Mouse (Mus musculus) embryonic facial prominence, embryonic 14.5 days (tissue): ENCODE measurements around the gene Med9. TPM values are rescaled to one million over a fixed set of nuclear protein-coding genes. Genes with fewer than 3 reads are reported as not detected.
"Not testable (repeated sequence)": the region's sequence is repeated elsewhere in the genome, so short reads cannot be mapped to it uniquely, and the experiment has no call there.

Source experiments
- ATAC-seq: fragments of 200-750 bp; cut with Nextera tagmentation; 2 replicates; pipeline ENCODE4 v1.8.0; 2017; ENCODE audit warnings: low read depth, moderate number of reproducible peaks, moderate TSS enrichment
- DNase-seq: peaks from one replicate; pipeline ENCODE4 v3.0.0-alpha.2; 2015; ENCODE audit warnings: low spot score
- H3K27ac ChIP-seq: fragments of 300-500 bp; sonication (generic); replicated peaks from 2 replicates; pipeline ENCODE4 v1.5.1; 2014; ENCODE audit warnings: low read depth, mild to moderate bottlenecking, low read length, moderate library complexity
- H3K27me3 ChIP-seq: fragments of 300-500 bp; sonication (generic); replicated peaks from 2 replicates; pipeline ENCODE4 v1.6.1; 2014; ENCODE audit warnings: low read length; ENCODE audit not compliant: control insufficient read depth, insufficient read depth
- H3K36me3 ChIP-seq: fragments of 300-500 bp; sonication (generic); 2 replicates; pipeline ENCODE4 v1.6.1; 2014; ENCODE audit warnings: low read length, mixed read lengths; ENCODE audit not compliant: control insufficient read depth, insufficient read depth
- H3K4me1 ChIP-seq: fragments of 300-500 bp; sonication (generic); 2 replicates; pipeline ENCODE4 v1.6.1; 2014; ENCODE audit warnings: antibody characterized with exemption, low read length; ENCODE audit not compliant: control insufficient read depth, insufficient read depth
- H3K4me2 ChIP-seq: fragments of 300-500 bp; sonication (generic); 2 replicates; pipeline ENCODE4 v1.6.1; 2014; ENCODE audit warnings: low read depth, mild to moderate bottlenecking, low read length, moderate library complexity, mixed read lengths
- H3K4me3 ChIP-seq: fragments of 300-500 bp; sonication (generic); 2 replicates; pipeline ENCODE4 v1.5.1; 2014; ENCODE audit warnings: low read depth, mild to moderate bottlenecking, low read length
- H3K9ac ChIP-seq: fragments of 300-500 bp; sonication (generic); 2 replicates; pipeline ENCODE4 v1.6.1; 2014; ENCODE audit warnings: low read depth, mild to moderate bottlenecking, low read length, moderate library complexity, mixed read lengths
- H3K9me3 ChIP-seq: fragments of 300-500 bp; sonication (generic); 2 replicates; pipeline ENCODE4 v1.6.1; 2016; ENCODE audit warnings: low read length; ENCODE audit not compliant: control insufficient read depth
- WGBS: fragments of 180-500 bp; shearing (Covaris S2); extraction: QIAGEN DNeasy Blood & Tissue Kit; methylation state at CpG from one replicate; pipeline ENCODE4 v1.1.7; 2014; 5-methylcytosine and 5-hydroxymethylcytosine counted together
- polyA plus RNA-seq: library from polyadenylated mRNA; unstranded; fragments of >200 nt; fragmentation: Nextera tagmentation; extraction: Ambion mirVana; gene quantifications from 2 replicates; pipeline ENCODE4 v1.2.1, GENCODE M21; 2014

Med9 gene
- polyA plus RNA-seq, 1 experiment from 2014 or later, result 33.3 TPM

DNA sequence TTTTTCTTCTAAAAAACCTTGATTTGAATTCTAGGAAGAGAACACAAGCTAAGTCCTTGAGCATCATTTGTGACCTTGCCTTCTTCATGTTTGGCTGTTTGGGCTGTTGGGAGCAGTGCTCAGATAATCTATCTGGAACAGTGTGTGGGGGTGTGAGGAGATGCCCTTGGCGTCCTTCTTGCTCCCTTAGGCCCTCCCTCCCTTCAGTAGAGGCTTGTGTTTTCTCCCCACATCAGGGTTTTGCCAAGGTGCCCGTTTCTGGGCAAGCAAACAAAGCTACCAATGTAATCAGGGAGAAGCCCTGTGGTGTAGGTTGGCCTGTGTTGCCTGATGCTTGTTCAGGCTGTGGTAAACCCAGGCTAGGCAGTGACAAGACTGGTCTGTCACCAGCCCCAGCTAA lies 10.4 kb upstream of the Med9 start:
- no peaks in the 10 kb centered on the region for H3K36me3 ChIP-seq
- H3K9me3 ChIP-seq, result no peaks in the 10 kb centered on the region
- H3K27ac ChIP-seq, result no peak overlapping the region
- 33% methylated on average over 2 of the region's 2 CpGs for WGBS
- no peak overlapping the region for H3K4me2 ChIP-seq
- DNase-seq, result no peak
- no peak for ATAC-seq
- H3K4me3 ChIP-seq, result no peak overlapping the region
- no peaks in the 10 kb centered on the region for H3K4me1 ChIP-seq
- H3K27me3 ChIP-seq, result no peaks in the 10 kb centered on the region
- no peak overlapping the region for H3K9ac ChIP-seq

DNA sequence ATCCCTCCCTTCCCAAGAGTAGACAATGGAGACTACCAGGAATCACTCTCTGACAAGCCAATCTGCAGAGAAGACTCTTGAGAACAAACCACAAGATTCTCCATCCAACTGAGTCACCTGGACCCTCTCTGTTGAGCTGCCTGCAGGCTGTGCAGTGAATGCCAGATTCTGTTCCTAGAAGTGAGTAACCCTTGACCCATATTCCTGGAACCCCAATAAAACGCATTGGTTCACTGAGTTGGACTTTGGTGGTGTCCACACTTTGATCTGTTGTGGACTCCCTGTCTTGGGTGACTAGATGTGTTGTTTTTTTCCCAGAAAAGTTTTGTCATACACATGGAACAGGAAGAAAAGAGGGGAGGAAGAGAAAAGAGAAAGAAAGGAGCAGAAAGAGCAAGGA lies 8.2 kb upstream of the Med9 start:
- Histone ChIP-seq H3K27ac (no peak overlapping the region), H3K36me3 (no peaks in the 10 kb centered on the region), H3K9me3 (no peaks in the 10 kb centered on the region), H3K4me3 (no peak overlapping the region), H3K27me3 (no peaks in the 10 kb centered on the region), H3K4me1 (no peaks in the 10 kb centered on the region), H3K9ac (no peak overlapping the region), H3K4me2 (no peak overlapping the region)
- 81% methylated on average over 1 of the region's 1 CpGs for WGBS
- DNase-seq (no peak), ATAC-seq (no peak)

DNA sequence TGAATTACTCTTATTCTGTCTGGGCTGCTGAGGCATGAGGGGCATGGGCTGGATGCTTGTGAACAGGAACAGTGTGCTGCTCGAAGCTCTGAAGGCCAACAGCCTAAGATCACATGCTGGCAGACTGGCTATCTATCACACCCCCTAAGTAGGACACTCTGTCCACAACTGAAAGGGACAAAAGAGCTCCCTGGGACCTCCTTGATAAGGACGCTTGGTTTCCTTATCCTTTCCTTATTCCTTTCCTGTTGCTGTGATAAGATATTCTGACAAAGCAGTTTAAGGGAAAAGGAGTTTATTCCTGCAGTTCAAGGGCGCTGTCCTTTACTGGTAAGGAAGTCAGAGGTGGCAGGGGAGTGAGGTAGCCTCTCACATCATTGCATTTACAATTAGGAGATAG lies 7.4 kb upstream of the Med9 start:
- ATAC-seq, result no peak

DNA sequence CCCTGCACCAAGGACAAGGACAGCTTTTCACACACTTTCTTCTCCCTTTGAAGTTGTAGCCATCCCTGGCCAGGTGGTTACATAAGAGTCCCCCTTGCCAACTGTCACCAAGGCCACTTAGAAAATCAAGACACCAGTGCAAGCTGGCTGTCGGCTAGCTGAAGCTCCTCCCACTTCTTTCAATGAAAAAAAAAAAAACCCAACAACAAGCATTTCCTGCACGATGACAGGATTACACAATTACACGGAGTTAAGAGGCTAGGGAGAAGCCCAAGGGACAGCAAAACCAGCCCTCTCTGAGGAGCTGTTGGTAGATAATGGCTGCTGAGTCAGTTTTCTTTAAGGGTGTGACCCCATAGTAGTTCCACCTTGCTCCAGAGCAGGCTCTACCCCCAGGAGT lies 6.6 kb upstream of the Med9 start:
- H3K4me2 ChIP-seq, result no peak overlapping the region
- H3K36me3 ChIP-seq, result no peaks in the 10 kb centered on the region
- H3K4me1 ChIP-seq, result no peaks in the 10 kb centered on the region
- H3K27me3 ChIP-seq, result no peaks in the 10 kb centered on the region
- no peak overlapping the region for H3K27ac ChIP-seq
- WGBS, result 15% methylated on average over 3 of the region's 3 CpGs
- no peak overlapping the region for H3K4me3 ChIP-seq
- DNase-seq (peak; percentile 47), ATAC-seq (no peak)
- H3K9ac ChIP-seq, result no peak overlapping the region
- H3K9me3 ChIP-seq, result no peaks in the 10 kb centered on the region

More for the DNA sequence above, 7.4 kb upstream of the Med9 start:
- H3K4me3 ChIP-seq, result no peak overlapping the region
- no peak for DNase-seq
- WGBS, result 71% methylated on average over 3 of the region's 3 CpGs
- no peak overlapping the region for H3K27ac ChIP-seq
- no peaks in the 10 kb centered on the region for H3K9me3 ChIP-seq
- no peak overlapping the region for H3K9ac ChIP-seq
- H3K4me2 ChIP-seq, result no peak overlapping the region
- no peaks in the 10 kb centered on the region for H3K27me3 ChIP-seq
- no peaks in the 10 kb centered on the region for H3K36me3 ChIP-seq
- no peaks in the 10 kb centered on the region for H3K4me1 ChIP-seq

DNA sequence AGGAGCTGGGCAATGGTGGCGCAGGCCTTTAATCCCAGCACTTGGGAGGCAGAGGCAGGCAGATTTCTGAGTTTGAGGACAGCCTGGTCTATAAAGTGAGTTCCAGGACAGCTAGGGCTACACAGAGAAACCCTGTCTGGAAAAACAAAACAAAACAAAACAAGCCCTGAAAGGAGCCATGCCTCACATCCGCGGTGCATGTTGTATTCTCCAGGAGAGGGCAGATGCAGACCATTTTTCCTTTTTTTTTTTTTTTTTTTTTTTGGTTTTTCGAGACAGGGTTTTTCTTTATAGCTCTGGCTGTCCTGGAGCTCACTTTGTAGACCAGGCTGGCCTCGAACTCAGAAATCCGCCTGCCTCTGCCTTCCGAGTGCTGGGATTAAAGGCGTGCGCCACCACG lies 3.2 kb upstream of the Med9 start:
- H3K4me3 ChIP-seq, H3K4me1 ChIP-seq: not testable (repeated sequence)

DNA sequence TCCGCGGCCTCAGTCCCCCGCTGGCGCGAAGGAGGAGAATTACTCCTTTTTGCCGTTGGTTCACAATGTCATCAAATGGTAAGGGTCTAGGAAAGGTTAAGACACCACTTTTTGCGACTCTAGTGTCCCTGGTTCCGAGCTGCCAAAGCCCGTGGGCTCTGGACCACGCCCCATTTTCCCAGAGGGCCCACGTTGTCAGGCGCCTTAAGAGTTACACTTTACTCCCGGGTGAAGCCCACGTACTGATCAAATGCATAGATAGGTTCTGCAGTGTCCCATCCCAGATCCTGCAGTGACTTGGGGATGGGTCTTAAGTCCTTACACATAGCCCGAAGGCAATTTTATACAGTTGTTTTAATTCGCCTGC lies 378 bp downstream of the Med9 start:
- WGBS, result 5% methylated on average over 15 of the region's 16 CpGs
- no peaks in the 10 kb centered on the region for H3K27me3 ChIP-seq
- peak overlapping the region; percentile 99 for H3K9ac ChIP-seq
- H3K9me3 ChIP-seq, result no peaks in the 10 kb centered on the region
- peak overlapping the region; percentile 96 for H3K4me3 ChIP-seq
- H3K4me1 ChIP-seq, result peaks cover 9% of the 10 kb centered on the region
- ATAC-seq (no peak; the same call in 1 of the 2 replicates), DNase-seq (peak; percentile 13)
- H3K27ac ChIP-seq, result peak overlapping the region; percentile 77
- H3K4me2 ChIP-seq, result peak overlapping the region; percentile 77
- no peaks in the 10 kb centered on the region for H3K36me3 ChIP-seq

More for the DNA sequence above, 3.2 kb upstream of the Med9 start:
- WGBS, result 88% methylated on average over 9 of the region's 10 CpGs
- not testable (repeated sequence) for H3K9ac ChIP-seq, H3K36me3 ChIP-seq, H3K4me2 ChIP-seq, H3K9me3 ChIP-seq, DNase-seq, H3K27me3 ChIP-seq, ATAC-seq, H3K27ac ChIP-seq

DNA sequence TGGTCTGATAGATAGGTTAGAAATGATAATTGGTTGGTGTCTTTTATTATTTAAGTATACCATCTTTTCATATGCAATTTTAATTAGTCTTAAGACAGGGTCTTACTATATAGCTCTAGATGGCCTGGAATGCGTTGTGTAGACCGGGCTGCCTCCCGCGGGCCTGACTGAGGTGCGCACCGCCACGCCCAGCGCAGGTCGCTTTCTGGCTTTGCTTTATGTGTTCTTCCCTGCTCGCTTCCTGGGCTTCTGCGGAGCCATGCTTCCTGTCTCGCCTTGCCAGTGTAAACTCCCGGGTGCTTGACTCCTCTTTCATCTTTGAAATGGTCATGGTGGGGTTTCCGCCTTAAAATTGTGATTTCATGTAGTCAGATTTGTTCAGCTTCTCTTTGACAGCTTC lies 4.9 kb downstream of the Med9 start:
- H3K36me3 ChIP-seq, result peaks cover 15% of the 10 kb centered on the region; the same call in 1 of the 2 replicates
- no peaks in the 10 kb centered on the region for H3K27me3 ChIP-seq
- H3K9me3 ChIP-seq, result no peaks in the 10 kb centered on the region
- no peak for ATAC-seq
- no peak overlapping the region for H3K9ac ChIP-seq
- H3K4me2 ChIP-seq, result no peak overlapping the region
- 76% methylated on average over 14 of the region's 14 CpGs for WGBS
- H3K4me3 ChIP-seq, result no peak overlapping the region
- no peak for DNase-seq
- H3K27ac ChIP-seq, result no peak overlapping the region
- H3K4me1 ChIP-seq, result 0 out of 2 replicates have a peak, but pooled peaks cover 4% of the 10 kb centered on the region

DNA sequence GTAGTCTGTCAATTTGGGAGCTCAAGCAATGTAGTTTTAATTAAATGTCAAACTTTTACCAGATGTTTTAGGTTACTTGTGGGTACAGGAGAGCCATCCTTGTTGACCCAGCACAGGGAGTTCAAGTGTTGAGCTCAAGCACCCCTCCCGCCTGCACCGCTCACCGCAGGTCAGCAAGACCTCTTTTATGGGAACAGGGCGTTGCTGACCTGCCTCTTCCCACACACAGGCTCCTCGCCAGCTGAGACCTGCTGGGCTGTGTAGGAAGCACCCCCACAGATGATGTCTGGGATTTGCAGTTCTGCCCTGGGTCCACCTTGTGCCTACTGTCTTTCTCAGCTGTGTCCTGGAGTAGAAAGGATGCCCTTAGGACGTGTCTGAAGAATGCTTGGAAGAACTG lies 8.7 kb downstream of the Med9 start:
- Histone ChIP-seq H3K9ac (no peak overlapping the region), H3K36me3 (peaks cover 25% of the 10 kb centered on the region; the same call in 1 of the 2 replicates), H3K4me2 (no peak overlapping the region), H3K27ac (no peak overlapping the region), H3K4me3 (no peak overlapping the region), H3K4me1 (peaks cover 18% of the 10 kb centered on the region), H3K9me3 (no peaks in the 10 kb centered on the region), H3K27me3 (no peaks in the 10 kb centered on the region)
- DNase-seq (no peak), ATAC-seq (no peak)
- WGBS, result 69% methylated on average over 6 of the region's 6 CpGs

DNA sequence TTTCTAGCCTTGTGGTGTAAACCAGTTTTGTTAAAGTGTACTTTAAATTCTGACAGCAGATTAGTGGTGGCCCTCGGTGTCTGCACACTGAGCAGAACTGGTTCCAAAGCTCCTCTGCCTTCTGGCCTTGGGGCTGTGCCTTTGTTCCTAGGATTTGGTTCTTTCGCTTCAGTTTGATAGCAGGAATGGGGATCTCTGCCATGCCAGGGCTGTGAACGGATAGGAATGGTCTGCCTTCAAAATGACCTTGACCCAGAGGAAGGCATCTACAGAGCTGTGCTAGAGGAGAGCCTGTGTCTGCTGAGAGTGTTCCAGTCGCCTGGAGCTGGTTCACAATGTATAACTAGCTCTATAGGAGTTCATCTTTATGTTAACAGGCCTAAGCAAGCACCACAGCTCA lies 11.4 kb downstream of the Med9 start:
- Histone ChIP-seq H3K9ac (no peak overlapping the region), H3K27me3 (peaks cover 20% of the 10 kb centered on the region), H3K36me3 (peaks cover 33% of the 10 kb centered on the region), H3K27ac (no peak overlapping the region), H3K4me1 (peaks cover 24% of the 10 kb centered on the region), H3K4me3 (no peak overlapping the region), H3K4me2 (no peak overlapping the region), H3K9me3 (no peaks in the 10 kb centered on the region)
- DNase-seq (no peak), ATAC-seq (no peak)
- 71% methylated on average over 4 of the region's 4 CpGs for WGBS
